Mouse (Mus musculus): ENCODE measurements around the gene Ago3.

GRCm38 (mm10) chr4:126326036-126326435 lies 103.3 kb downstream of the Ago3 start:
- TF ChIP-seq POLR2A (IDR thresholded peaks at IDR 0.05; ENCODE audit: insufficient read depth, low read depth, low read length) (no peak), CTCF (IDR thresholded peaks at IDR 0.05; ENCODE audit: insufficient read depth, low read depth, low read length) (no peak)

Data from olfactory bulb, adult 2 months (tissue).